Mouse (Mus musculus) liver, embryonic 14.5 days (tissue): ENCODE data around the gene Cdkn1b. TPM values are rescaled to one million over a fixed set of nuclear protein-coding genes. Genes with fewer than 3 reads are reported as not detected.

Experiments
- ATAC-seq: fragments of 200-750 bp; cut with Nextera tagmentation; 2 replicates; pipeline ENCODE4 v1.8.0; 2017; ENCODE audit warnings: moderate number of reproducible peaks, mild to moderate bottlenecking, moderate library complexity; ENCODE audit not compliant: insufficient read depth
- DNase-seq, 3 experiments: peaks; one replicate each; pipeline ENCODE4 v3.0.0-alpha.2; 2012 to 2013; ENCODE audit warnings: low read depth in 3 of 3, low spot score in 3 of 3
- H3K27ac ChIP-seq: fragments of 300-500 bp; sonication (generic); 2 replicates; pipeline ENCODE4 v1.5.1; 2014; ENCODE audit warnings: moderate library complexity, mild to moderate bottlenecking, control low read depth, inconsistent platforms
- H3K27me3 ChIP-seq: fragments of 300-500 bp; sonication (generic); 2 replicates; pipeline ENCODE4 v1.6.1; 2014; ENCODE audit warnings: mild to moderate bottlenecking, low read length, moderate library complexity; ENCODE audit not compliant: control insufficient read depth, insufficient read depth
- H3K36me3 ChIP-seq: fragments of 300-500 bp; sonication (generic); replicated peaks from 2 replicates; pipeline ENCODE4 v1.6.1; 2014; ENCODE audit warnings: low read depth; ENCODE audit not compliant: control insufficient read depth, insufficient read depth
- H3K4me1 ChIP-seq, 2 experiments: fragments of 200-500 bp in 1 of 2; fragments of 300-500 bp in 1 of 2; sonication (generic) in 1 of 2; replicated peaks; 2 replicates each; pipeline ENCODE4 v1.6.1; 2012 to 2014; ENCODE audit warnings: antibody characterized with exemption in 1 of 2, inconsistent platforms in 1 of 2, low read length in 1 of 2; ENCODE audit not compliant: control insufficient read depth in 2 of 2, insufficient read depth in 2 of 2
- H3K4me2 ChIP-seq: fragments of 300-500 bp; sonication (generic); 2 replicates; pipeline ENCODE4 v1.6.1; 2014; ENCODE audit warnings: low read depth, mild to moderate bottlenecking, control low read depth, moderate library complexity
- H3K4me3 ChIP-seq, 2 experiments: fragments of 200-500 bp in 1 of 2; fragments of 300-500 bp in 1 of 2; sonication (generic) in 1 of 2; 2 replicates each; pipeline ENCODE4 v1.5.1; 2012 to 2014; ENCODE audit warnings: low read depth in 2 of 2, low read length in 2 of 2, mild to moderate bottlenecking in 2 of 2, control low read depth in 1 of 2, inconsistent platforms in 1 of 2, moderate library complexity in 1 of 2; ENCODE audit not compliant: insufficient read depth in 1 of 2
- H3K9ac ChIP-seq: fragments of 300-500 bp; sonication (generic); replicated peaks from 2 replicates; pipeline ENCODE4 v1.6.1; 2014; ENCODE audit warnings: mild to moderate bottlenecking, control low read depth, moderate library complexity
- H3K9me3 ChIP-seq: fragments of 300-500 bp; sonication (generic); 2 replicates; pipeline ENCODE4 v1.6.1; 2016; ENCODE audit warnings: low read length, mixed read lengths; ENCODE audit not compliant: control insufficient read depth
- CTCF ChIP-seq: IDR thresholded peaks from 2 replicates; pipeline ENCODE4 v1.5.1; 2016; ENCODE audit warnings: antibody characterized with exemption, low read depth, control low read depth
- EP300 ChIP-seq: IDR thresholded peaks from 2 replicates; pipeline ENCODE4 v1.6.1; 2016; ENCODE audit warnings: antibody characterized with exemption, low read depth
- WGBS: fragments of 180-500 bp; shearing (Covaris S2); extraction: QIAGEN DNeasy Blood & Tissue Kit; methylation state at CpG from one replicate; pipeline ENCODE4 v1.1.7; 2014; ENCODE audit not compliant: insufficient replicate concordance; 5-methylcytosine and 5-hydroxymethylcytosine counted together
- polyA plus RNA-seq, 2 experiments: library from polyadenylated mRNA; depleted of rRNA in 1 of 2; stranded (reverse) in 1 of 2; unstranded in 1 of 2; fragments of >200 nt; fragmentation: Nextera tagmentation in 1 of 2; extraction: Ambion mirVana in 1 of 2; gene quantifications; 2 replicates each; pipeline versions ENCODE4 v1.2.1 to v1.2.3; 2012 to 2014

Gene Cdkn1b
- polyA plus RNA-seq, 2 experiments: 12.2 to 12.6 TPM

DNA sequence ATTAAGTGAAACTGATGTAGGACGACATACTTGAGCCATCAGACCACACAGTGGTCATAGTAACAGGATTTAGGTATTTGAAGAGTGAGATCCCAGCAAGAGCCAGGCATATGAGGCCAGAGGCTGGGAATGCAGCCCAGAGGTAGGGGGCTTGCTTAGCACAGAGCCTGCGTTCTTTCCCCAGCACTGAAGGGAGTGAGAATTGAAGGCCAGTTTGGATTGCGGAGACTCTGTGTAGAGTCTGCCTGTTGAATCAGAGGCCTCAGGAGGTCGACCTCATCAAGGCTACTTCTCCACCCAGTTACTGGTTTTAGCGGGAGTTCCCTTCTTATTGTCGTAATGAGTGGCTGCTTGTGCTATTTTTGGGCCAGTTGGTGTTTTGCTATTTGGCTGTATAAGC is 25.9 kb downstream of the Cdkn1b start:
- peaks cover 0 to 11% of the 10 kb centered on the region in 2 experiments; a peak in 3 of 4 replicates for H3K4me1 ChIP-seq
- no peak overlapping the region for H3K4me3 ChIP-seq
- H3K4me2 ChIP-seq: no peak overlapping the region
- no peak overlapping the region for H3K27ac ChIP-seq
- ATAC-seq: no peak
- no peaks in the 10 kb centered on the region for H3K27me3 ChIP-seq
- H3K9ac ChIP-seq: no peak overlapping the region
- DNase-seq: no peak
- WGBS: 60% methylated on average over 6 of the region's 6 CpGs
- H3K36me3 ChIP-seq: peaks cover 55% of the 10 kb centered on the region
- H3K9me3 ChIP-seq: no peaks in the 10 kb centered on the region
- TF ChIP-seq EP300: no peak
- no peak for TF ChIP-seq CTCF

DNA sequence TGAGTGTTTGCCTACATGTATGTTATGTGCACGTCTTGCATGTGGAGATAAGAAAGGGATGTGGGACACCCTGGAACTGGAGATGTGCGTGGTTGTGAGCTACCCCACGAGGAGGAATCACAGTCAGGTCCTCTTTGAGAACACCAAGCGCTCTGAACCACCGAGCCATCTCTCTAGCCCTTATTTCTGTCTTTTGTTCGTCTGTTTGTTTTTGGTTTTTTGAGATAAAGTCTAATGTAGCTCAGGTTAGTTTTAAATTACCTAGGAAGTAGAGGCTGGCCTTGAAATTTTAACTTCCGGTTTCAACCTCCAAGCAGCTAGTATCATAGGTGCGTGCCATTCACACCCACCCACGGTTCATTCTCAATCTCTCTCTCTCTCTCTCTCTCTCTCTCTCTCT is 26.7 kb downstream of the Cdkn1b start:
- H3K36me3 ChIP-seq: peaks cover 55% of the 10 kb centered on the region
- no peak overlapping the region for H3K4me3 ChIP-seq
- DNase-seq: no peak
- no peak for ATAC-seq
- H3K4me1 ChIP-seq: peaks cover 0 to 12% of the 10 kb centered on the region in 2 experiments; a peak in 3 of 4 replicates
- H3K9me3 ChIP-seq: no peaks in the 10 kb centered on the region
- no peak overlapping the region for H3K27ac ChIP-seq
- TF ChIP-seq EP300 (no peak), CTCF (no peak)
- H3K4me2 ChIP-seq: no peak overlapping the region
- H3K27me3 ChIP-seq: no peaks in the 10 kb centered on the region
- no peak overlapping the region for H3K9ac ChIP-seq
- 74% methylated on average over 9 of the region's 9 CpGs for whole genome bisulfite sequencing

DNA sequence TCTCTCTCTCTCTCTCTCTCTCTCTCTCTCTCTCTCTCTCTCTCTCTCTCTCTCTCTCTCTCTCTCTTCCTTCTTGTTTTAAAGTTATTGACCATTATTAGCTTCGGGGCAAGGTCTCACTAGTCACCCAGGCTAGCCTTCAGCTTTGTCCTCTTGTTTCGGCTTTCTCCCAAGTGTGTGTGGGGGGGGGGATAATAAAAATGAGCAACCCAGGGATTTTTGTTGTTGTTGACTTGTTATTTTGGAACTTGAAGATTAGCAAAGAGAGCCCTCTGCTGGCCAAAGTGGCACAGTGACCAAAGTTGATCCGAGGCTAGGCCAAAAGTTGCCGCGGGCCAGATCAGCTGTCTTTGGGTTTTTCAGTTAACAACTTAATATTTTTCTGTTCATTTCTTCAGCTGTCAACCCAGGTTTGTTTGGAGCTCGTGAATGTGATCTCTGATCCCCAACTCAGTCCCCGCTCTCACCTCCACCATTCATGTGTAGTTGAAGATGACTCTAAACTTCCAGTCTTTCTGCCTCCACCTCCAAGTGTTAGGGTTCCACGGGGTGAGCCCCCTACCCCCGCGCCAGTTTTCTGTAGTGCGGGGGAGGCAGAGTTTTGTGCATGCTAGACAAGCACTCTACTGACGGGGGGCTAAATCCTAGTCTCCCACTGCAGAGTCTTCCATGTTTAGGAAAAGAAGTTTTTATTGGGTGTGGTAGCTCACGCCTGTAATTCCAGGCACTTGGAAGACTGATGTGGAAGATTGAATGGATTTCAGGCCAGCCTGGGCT is 27.3 kb downstream of the Cdkn1b start:
- no peak for ATAC-seq
- Histone ChIP-seq H3K4me1 (peaks cover 0 to 12% of the 10 kb centered on the region in 2 experiments; a peak in 3 of 4 replicates), H3K4me2 (no peak overlapping the region), H3K27ac (no peak overlapping the region), H3K36me3 (peaks cover 49% of the 10 kb centered on the region), H3K9ac (no peak overlapping the region), H3K4me3 (no peak overlapping the region), H3K9me3 (no peaks in the 10 kb centered on the region), H3K27me3 (no peaks in the 10 kb centered on the region)
- DNase-seq: peak in 2 of 3 experiments; percentile 63 to 71
- 40% methylated on average over 13 of the region's 13 CpGs for WGBS
- TF ChIP-seq CTCF: peak; percentile 81
- TF ChIP-seq EP300: no peak

DNA sequence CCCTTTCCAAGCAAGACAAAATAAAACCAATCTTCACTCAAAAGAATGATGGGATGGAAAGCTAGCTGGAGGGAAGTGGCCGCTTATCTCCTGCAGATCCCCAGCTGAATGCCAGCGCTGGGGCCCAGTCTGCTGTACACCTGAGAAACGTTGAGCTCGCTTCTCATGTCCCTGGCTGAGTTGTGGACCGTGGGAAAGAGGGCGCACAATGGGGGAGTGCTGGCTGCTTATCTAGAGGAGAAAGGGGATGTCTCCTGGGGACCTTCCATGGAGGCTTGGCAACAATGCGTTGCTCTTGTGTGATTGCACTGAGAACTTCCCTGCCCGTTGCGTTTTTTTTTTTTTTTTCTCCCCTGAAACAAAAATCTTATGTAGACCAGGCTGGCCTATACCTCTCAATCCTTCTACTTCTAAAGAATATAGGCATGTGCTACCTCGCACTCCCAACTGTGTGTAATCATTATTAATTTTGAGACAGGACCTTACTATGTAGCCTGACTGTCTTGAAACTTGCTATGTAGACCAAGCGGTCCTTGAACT is 28.4 kb downstream of the Cdkn1b start:
- Histone ChIP-seq H3K4me2 (no peak overlapping the region), H3K4me1 (peaks cover 0 to 12% of the 10 kb centered on the region in 2 experiments; a peak in 3 of 4 replicates), H3K27ac (no peak overlapping the region), H3K36me3 (peaks cover 46% of the 10 kb centered on the region), H3K27me3 (no peaks in the 10 kb centered on the region), H3K4me3 (no peak overlapping the region), H3K9me3 (no peaks in the 10 kb centered on the region), H3K9ac (no peak overlapping the region)
- ATAC-seq (no peak), DNase-seq (no peak)
- WGBS: 43% methylated on average over 11 of the region's 11 CpGs
- TF ChIP-seq CTCF (no peak), EP300 (no peak)

DNA sequence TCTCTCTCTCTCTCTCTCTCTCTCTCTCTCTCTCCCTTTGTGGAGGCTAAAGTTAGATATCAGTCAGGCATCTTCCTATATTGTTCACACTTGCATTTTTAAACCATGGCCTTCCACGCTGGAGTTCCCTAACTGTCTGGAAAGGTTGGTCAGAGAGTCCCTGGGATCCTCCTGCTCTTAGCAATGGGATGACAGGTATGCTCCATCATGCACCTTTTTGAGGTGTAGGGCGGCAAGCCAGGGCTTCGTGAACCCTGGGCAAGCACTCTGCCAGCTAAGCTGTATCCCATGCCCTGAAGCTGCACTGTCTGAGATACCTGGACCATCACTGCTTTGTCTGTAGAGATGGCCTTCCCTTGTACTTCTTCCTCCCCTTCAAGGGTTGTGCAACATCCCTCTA is 29.0 kb downstream of the Cdkn1b start:
- 87% methylated on average over 3 of the region's 3 CpGs for WGBS
- Histone ChIP-seq H3K9me3 (no peaks in the 10 kb centered on the region), H3K27ac (no peak overlapping the region), H3K4me2 (no peak overlapping the region), H3K9ac (no peak overlapping the region), H3K4me1 (peaks cover 0 to 12% of the 10 kb centered on the region in 2 experiments; a peak in 3 of 4 replicates), H3K4me3 (no peak overlapping the region), H3K27me3 (no peaks in the 10 kb centered on the region), H3K36me3 (peaks cover 46% of the 10 kb centered on the region)
- ATAC-seq: no peak
- TF ChIP-seq EP300 (no peak), CTCF (no peak)
- no peak for DNase-seq
